ENCODE assay signal across 12 mouse cellular contexts in the genomic region with DNA sequence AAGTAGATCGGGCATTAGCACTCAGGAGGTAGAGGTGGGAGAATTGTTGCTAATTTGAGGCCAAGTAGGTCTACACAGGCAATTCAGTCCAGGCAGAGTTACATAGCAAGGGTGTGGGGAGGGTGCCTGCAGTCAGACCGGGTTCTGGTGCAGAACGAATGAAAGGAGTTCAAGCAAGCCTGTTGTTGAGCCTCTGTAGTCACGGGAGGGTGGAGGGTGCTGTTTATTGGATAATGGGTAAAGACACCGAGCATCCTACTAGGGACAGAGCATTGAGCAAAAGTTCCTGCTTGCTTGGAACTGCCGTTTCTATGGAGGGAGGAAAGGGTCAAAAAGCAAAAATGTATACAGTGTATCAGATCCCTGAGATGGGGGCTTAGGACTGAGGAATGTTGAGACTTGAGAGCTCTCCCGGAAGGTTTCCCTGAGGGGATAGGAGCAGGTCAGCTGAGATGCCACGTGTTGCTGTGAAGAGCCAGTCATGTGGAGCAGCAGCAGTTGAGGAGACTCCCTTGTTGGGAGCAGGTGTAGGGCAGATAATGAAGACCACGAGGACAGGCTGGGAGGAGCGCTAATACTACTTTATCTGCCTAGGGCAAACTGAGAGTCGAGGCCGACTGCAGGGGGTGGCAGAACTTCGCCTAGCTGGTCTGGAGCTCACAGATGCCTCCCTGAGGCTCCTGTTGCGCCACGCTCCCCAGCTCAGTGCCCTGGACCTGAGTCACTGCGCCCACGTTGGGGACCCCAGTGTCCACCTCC. TPM values are rescaled to one million over a fixed set of nuclear protein-coding genes. Genes with fewer than 3 reads are reported as not detected.
DNase-seq lines count a peak whose midpoint lies in the region; ATAC-seq and TF ChIP-seq lines count a peak whose summit lies in the region.
"Had no signal": no experiment of that assay in that cellular context is flagged by ENCODE, and none has a peak within 500 bp of the region (broad histone marks: within the 10 kb centered on the region; RNA-seq: fewer than 3 reads in every experiment).

No protein-coding gene starts in this region.

- peaks cover 41% of the 10 kb centered on the region for H3K4me1 ChIP-seq in forebrain, embryonic 10.5 days
- peaks cover 21% of the 10 kb centered on the region; the same call in 1 of the 2 replicates for H3K4me1 ChIP-seq in forebrain, embryonic 14.5 days (ENCODE audit: control insufficient read depth, insufficient read depth, low read length)
- peaks cover 29% of the 10 kb centered on the region for H3K4me1 ChIP-seq in thymus, adult 2 months (replicated peaks; ENCODE audit: control insufficient read depth, insufficient read depth, low read length)
- no peaks in the 10 kb centered on the region for H3K4me1 ChIP-seq in cerebellum, adult 2 months (ENCODE audit: control insufficient read depth, insufficient read depth, low read length)

- no peak for TF ChIP-seq CTCF in thymus, adult 2 months (IDR thresholded peaks at IDR 0.05; ENCODE audit: borderline replicate concordance, control insufficient read depth, extremely low read depth, insufficient read depth, low read length, poor library complexity)
- no peak for TF ChIP-seq CTCF in cerebellum, adult 2 months (IDR thresholded peaks at IDR 0.05; ENCODE audit: borderline replicate concordance, insufficient read depth, low read depth, low read length)

- no peak overlapping the region for H3K9ac ChIP-seq in forebrain, embryonic 14.5 days (ENCODE audit: low read length)

- H3K27ac ChIP-seq in forebrain, embryonic 10.5 days, result 0 out of 2 replicates have a peak overlapping the region, but pooled peaks have one; percentile 90
- H3K27ac ChIP-seq in forebrain, embryonic 14.5 days (ENCODE audit: low read depth, low read length), result no peak overlapping the region
- H3K27ac ChIP-seq in thymus, adult 2 months (ENCODE audit: control insufficient read depth, insufficient read depth, low read length), result no peak overlapping the region
- H3K27ac ChIP-seq in cerebellum, adult 2 months (ENCODE audit: insufficient read depth, low read length), result no peak overlapping the region

- TF ChIP-seq POLR2A in thymus, adult 2 months (IDR thresholded peaks at IDR 0.05; ENCODE audit: control insufficient read depth, extremely low read depth, insufficient read depth, low read length, poor library complexity), result no peak
- TF ChIP-seq POLR2A in cerebellum, adult 2 months (IDR thresholded peaks at IDR 0.05; ENCODE audit: borderline replicate concordance, insufficient read depth, low read length), result no peak

- H3K36me3 ChIP-seq in forebrain, embryonic 10.5 days (replicated peaks), result peaks cover 66% of the 10 kb centered on the region
- peaks cover 59% of the 10 kb centered on the region for H3K36me3 ChIP-seq in forebrain, embryonic 14.5 days (ENCODE audit: control insufficient read depth, insufficient read depth, low read length)
- peaks cover 5% of the 10 kb centered on the region; the same call in 1 of the 2 replicates for H3K36me3 ChIP-seq in thymus, adult 2 months (ENCODE audit: control insufficient read depth, insufficient read depth, low read length)

- H3K27me3 ChIP-seq in forebrain, embryonic 10.5 days (ENCODE audit: poor library complexity, severe bottlenecking), result no peaks in the 10 kb centered on the region
- no peaks in the 10 kb centered on the region for H3K27me3 ChIP-seq in forebrain, embryonic 14.5 days (replicated peaks; ENCODE audit: control insufficient read depth, insufficient read depth, low read length)
- H3K27me3 ChIP-seq in thymus, adult 2 months (ENCODE audit: control insufficient read depth, insufficient read depth, low read length), result no peaks in the 10 kb centered on the region
- no peaks in the 10 kb centered on the region for H3K27me3 ChIP-seq in cerebellum, adult 2 months (ENCODE audit: control insufficient read depth, insufficient read depth, low read length)

- DNase-seq in forebrain, embryonic 10.5 days (ENCODE audit: extremely low spot score, low spot score), result no peak
- no peak for DNase-seq in forebrain, embryonic 14.5 days (ENCODE audit: low spot score)
- DNase-seq in ES-CJ7 (ENCODE audit: low read depth, low spot score), result peak; percentile 33
- no peak for DNase-seq in urinary bladder, postnatal 10 days (ENCODE audit: low spot score)
- DNase-seq in thymus, adult 2 months, result no peak
- DNase-seq in cerebellum, adult 2 months, result no peak
- DNase-seq: adrenal gland, postnatal 36 days; kidney, postnatal 14 days; lung, postnatal 36 days had no signal

- H3K4me2 ChIP-seq in forebrain, embryonic 14.5 days (ENCODE audit: low read length), result no peak overlapping the region

- H3K4me3 ChIP-seq in forebrain, embryonic 10.5 days, result peak overlapping the region; percentile 65; the same call in 1 of the 2 replicates
- no peak overlapping the region for H3K4me3 ChIP-seq in forebrain, embryonic 14.5 days (ENCODE audit: low read depth, low read length)
- no peak overlapping the region for H3K4me3 ChIP-seq in thymus, adult 2 months (ENCODE audit: control insufficient read depth, insufficient read depth, low read length)
- no peak overlapping the region for H3K4me3 ChIP-seq in cerebellum, adult 2 months (replicated peaks; ENCODE audit: insufficient read depth, low read depth, low read length)

- no peaks in the 10 kb centered on the region for H3K9me3 ChIP-seq in forebrain, embryonic 10.5 days
- no peaks in the 10 kb centered on the region for H3K9me3 ChIP-seq in forebrain, embryonic 14.5 days (replicated peaks; ENCODE audit: control insufficient read depth, low read length)

- WGBS in forebrain, embryonic 10.5 days, result 82% methylated on average over 17 of the region's 17 CpGs
- 82% methylated on average over 17 of the region's 17 CpGs for WGBS in forebrain, embryonic 14.5 days
- WGBS in thymus, adult 2 months, result 90% methylated on average over 17 of the region's 17 CpGs
- 79% methylated on average over 17 of the region's 17 CpGs for WGBS in cerebellum, adult 2 months

- no peak for ATAC-seq in forebrain, embryonic 14.5 days
- ATAC-seq in erythroblast, adult 5-6 weeks (replicated peaks; ENCODE audit: low FRiP score, poor library complexity, severe bottlenecking), result peak; percentile 88
- ATAC-seq in megakaryocyte progenitor cell, adult 5-6 weeks (replicated peaks; ENCODE audit: poor library complexity), result peak; percentile 72

RNA-seq across cellular contexts. Expression of a gene that starts 2.6 kb away (rescaled TPM):
- polyA plus RNA-seq in forebrain, embryonic 10.5 days (2016; fragmentation: Nextera tagmentation; extraction: Ambion mirVana), result 8.4 and 9.8 TPM in 2 replicates
- 3.3 and 4.2 TPM in 2 replicates for polyA plus RNA-seq in forebrain, embryonic 14.5 days (2014; fragmentation: Nextera tagmentation; extraction: Ambion mirVana)
- 2.9 and 9.0 TPM in 2 replicates for total RNA-seq in erythroblast, adult 5-6 weeks (2015; ENCODE audit: low replicate concordance)
- total RNA-seq in erythroblast, adult 5-6 weeks (2017; ENCODE audit: low replicate concordance), result 5.7 and 9.8 TPM in 2 replicates
- total RNA-seq in megakaryocyte progenitor cell, adult 5-6 weeks (2015), result 26.7 and 32.1 TPM in 2 replicates
- 28.2 and 30.2 TPM in 2 replicates for total RNA-seq in megakaryocyte progenitor cell, adult 5-6 weeks (2017)
- 23.8 and 27.0 TPM in 2 replicates for polyA plus RNA-seq in thymus, adult 2 months (2012; rRNA removed)
- polyA plus RNA-seq in cerebellum, adult 2 months (2012; rRNA removed), result 24.1 and 26.1 TPM in 2 replicates

RNA-seq across cellular contexts. Expression of a gene that starts 9.4 kb away (rescaled TPM):
- polyA plus RNA-seq in forebrain, embryonic 10.5 days (2016; fragmentation: Nextera tagmentation; extraction: Ambion mirVana), result 16.0 and 17.1 TPM in 2 replicates
- polyA plus RNA-seq in forebrain, embryonic 14.5 days (2014; fragmentation: Nextera tagmentation; extraction: Ambion mirVana), result 17.0 and 18.0 TPM in 2 replicates
- 3.8 and 18.2 TPM in 2 replicates for total RNA-seq in erythroblast, adult 5-6 weeks (2015; ENCODE audit: low replicate concordance)
- 8.9 and 11.3 TPM in 2 replicates for total RNA-seq in erythroblast, adult 5-6 weeks (2017; ENCODE audit: low replicate concordance)
- total RNA-seq in megakaryocyte progenitor cell, adult 5-6 weeks (2015), result 54.7 and 67.2 TPM in 2 replicates
- 9.7 and 13.6 TPM in 2 replicates for total RNA-seq in megakaryocyte progenitor cell, adult 5-6 weeks (2017)
- polyA plus RNA-seq in thymus, adult 2 months (2012; rRNA removed), result 29.9 and 36.7 TPM in 2 replicates
- 23.1 and 25.5 TPM in 2 replicates for polyA plus RNA-seq in cerebellum, adult 2 months (2012; rRNA removed)

RNA-seq across cellular contexts. Expression of a gene that starts 18.4 kb away (rescaled TPM):
- polyA plus RNA-seq in forebrain, embryonic 10.5 days (2016; fragmentation: Nextera tagmentation; extraction: Ambion mirVana), result not detected in 2 replicates
- not detected in 2 replicates for polyA plus RNA-seq in forebrain, embryonic 14.5 days (2014; fragmentation: Nextera tagmentation; extraction: Ambion mirVana)
- 7.5 TPM in 1 of 2 replicates, not detected in the other for total RNA-seq in erythroblast, adult 5-6 weeks (2015; ENCODE audit: low replicate concordance)
- total RNA-seq in erythroblast, adult 5-6 weeks (2017; ENCODE audit: low replicate concordance), result 2.0 and 5.3 TPM in 2 replicates
- not detected in 2 replicates for total RNA-seq in megakaryocyte progenitor cell, adult 5-6 weeks (2015)
- not detected in 2 replicates for total RNA-seq in megakaryocyte progenitor cell, adult 5-6 weeks (2017)
- polyA plus RNA-seq in thymus, adult 2 months (2012; rRNA removed), result not detected in 2 replicates
- 0.46 and 0.47 TPM in 2 replicates for polyA plus RNA-seq in cerebellum, adult 2 months (2012; rRNA removed)
- polyA plus RNA-seq: stomach, embryonic 14.5 days had no signal

RNA-seq across cellular contexts. Expression of a gene that starts 22.7 kb away (rescaled TPM):
- 7.6 and 8.2 TPM in 2 replicates for polyA plus RNA-seq in forebrain, embryonic 10.5 days (2016; fragmentation: Nextera tagmentation; extraction: Ambion mirVana)
- 7.2 and 7.8 TPM in 2 replicates for polyA plus RNA-seq in forebrain, embryonic 14.5 days (2014; fragmentation: Nextera tagmentation; extraction: Ambion mirVana)
- 2.7 and 6.0 TPM in 2 replicates for total RNA-seq in erythroblast, adult 5-6 weeks (2015; ENCODE audit: low replicate concordance)
- total RNA-seq in erythroblast, adult 5-6 weeks (2017; ENCODE audit: low replicate concordance), result 3.1 and 6.2 TPM in 2 replicates
- 5.6 and 5.7 TPM in 2 replicates for total RNA-seq in megakaryocyte progenitor cell, adult 5-6 weeks (2015)
- 14.2 and 16.1 TPM in 2 replicates for total RNA-seq in megakaryocyte progenitor cell, adult 5-6 weeks (2017)
- 38.9 and 43.7 TPM in 2 replicates for polyA plus RNA-seq in thymus, adult 2 months (2012; rRNA removed)
- 35.2 and 37.8 TPM in 2 replicates for polyA plus RNA-seq in cerebellum, adult 2 months (2012; rRNA removed)

RNA-seq across cellular contexts. Expression of a gene that starts 33.4 kb away (rescaled TPM):
- 5.4 and 5.8 TPM in 2 replicates for polyA plus RNA-seq in forebrain, embryonic 10.5 days (2016; fragmentation: Nextera tagmentation; extraction: Ambion mirVana)
- 6.9 and 9.7 TPM in 2 replicates for polyA plus RNA-seq in forebrain, embryonic 14.5 days (2014; fragmentation: Nextera tagmentation; extraction: Ambion mirVana)
- 2.7 and 9.2 TPM in 2 replicates for total RNA-seq in erythroblast, adult 5-6 weeks (2015; ENCODE audit: low replicate concordance)
- 3.8 and 4.3 TPM in 2 replicates for total RNA-seq in erythroblast, adult 5-6 weeks (2017; ENCODE audit: low replicate concordance)
- 20.2 and 31.3 TPM in 2 replicates for total RNA-seq in megakaryocyte progenitor cell, adult 5-6 weeks (2015)
- total RNA-seq in megakaryocyte progenitor cell, adult 5-6 weeks (2017), result 25.6 and 26.8 TPM in 2 replicates
- 25.9 and 30.1 TPM in 2 replicates for polyA plus RNA-seq in thymus, adult 2 months (2012; rRNA removed)
- polyA plus RNA-seq in cerebellum, adult 2 months (2012; rRNA removed), result 30.4 and 39.6 TPM in 2 replicates
